Mouse (Mus musculus): ENCODE results near the gene Gclc. TPM values are rescaled to one million over a fixed set of nuclear protein-coding genes. Genes with fewer than 3 reads are reported as not detected.

Gclc gene
- polyA plus RNA-seq, 1 experiment from 2014 or later = 24.5 TPM

GRCm38 (mm10) chr9:77770909-77771308 lies 16.6 kb downstream of the Gclc start:
- Histone ChIP-seq H3K27me3 (ENCODE audit: control insufficient read depth, insufficient read depth, low read length) (no peaks in the 10 kb centered on the region), H3K9me3 (ENCODE audit: control insufficient read depth, low read length) (no peaks in the 10 kb centered on the region), H3K36me3 (ENCODE audit: control insufficient read depth, insufficient read depth, low read length) (no peaks in the 10 kb centered on the region; the same call in 1 of the 2 replicates), H3K9ac (replicated peaks; ENCODE audit: low read length) (no peak overlapping the region), H3K27ac (replicated peaks; ENCODE audit: low read depth, low read length) (peak overlapping the region; percentile 14; the same call in 1 of the 2 replicates), H3K4me1 (ENCODE audit: control insufficient read depth, insufficient read depth, low read length) (peaks cover 24% of the 10 kb centered on the region), H3K4me2 (ENCODE audit: low read length) (peak overlapping the region; percentile 21), H3K4me3 (replicated peaks; ENCODE audit: low read depth, low read length) (no peak overlapping the region)
- ATAC-seq (ENCODE audit: low FRiP score, low TSS enrichment) (no peak), DNase-seq (peak; percentile 20)
- WGBS = 26% methylated on average over 6 of the region's 6 CpGs

GRCm38 (mm10) chr9:77771330-77771729 lies 17.0 kb downstream of the Gclc start:
- Histone ChIP-seq H3K36me3 (ENCODE audit: control insufficient read depth, insufficient read depth, low read length) (peaks cover 4% of the 10 kb centered on the region; the same call in 1 of the 2 replicates), H3K4me1 (ENCODE audit: control insufficient read depth, insufficient read depth, low read length) (peaks cover 24% of the 10 kb centered on the region), H3K9ac (replicated peaks; ENCODE audit: low read length) (peak overlapping the region; percentile 31; the same call in 1 of the 2 replicates), H3K4me2 (ENCODE audit: low read length) (peak overlapping the region; percentile 21), H3K4me3 (replicated peaks; ENCODE audit: low read depth, low read length) (no peak overlapping the region), H3K27ac (replicated peaks; ENCODE audit: low read depth, low read length) (peak overlapping the region; percentile 14; the same call in 1 of the 2 replicates), H3K27me3 (ENCODE audit: control insufficient read depth, insufficient read depth, low read length) (no peaks in the 10 kb centered on the region), H3K9me3 (ENCODE audit: control insufficient read depth, low read length) (no peaks in the 10 kb centered on the region)
- 61% methylated on average over 5 of the region's 5 CpGs for WGBS
- DNase-seq (peak; percentile 58), ATAC-seq (ENCODE audit: low FRiP score, low TSS enrichment) (no peak)

- H3K4me2 ChIP-seq (ENCODE audit: low read length) = peak overlapping the region; percentile 21
- no peak overlapping the region for H3K4me3 ChIP-seq (replicated peaks; ENCODE audit: low read depth, low read length)
- H3K9me3 ChIP-seq (ENCODE audit: control insufficient read depth, low read length) = no peaks in the 10 kb centered on the region
- 17% methylated on average over 10 of the region's 10 CpGs for WGBS
- DNase-seq (peak; percentile 40), ATAC-seq (ENCODE audit: low FRiP score, low TSS enrichment) (no peak)
- peak overlapping the region; percentile 31 for H3K9ac ChIP-seq (replicated peaks; ENCODE audit: low read length)
- no peaks in the 10 kb centered on the region for H3K27me3 ChIP-seq (ENCODE audit: control insufficient read depth, insufficient read depth, low read length)
- peaks cover 7% of the 10 kb centered on the region; the same call in 1 of the 2 replicates for H3K36me3 ChIP-seq (ENCODE audit: control insufficient read depth, insufficient read depth, low read length)
- H3K4me1 ChIP-seq (ENCODE audit: control insufficient read depth, insufficient read depth, low read length) = peaks cover 24% of the 10 kb centered on the region
- peak overlapping the region; percentile 14; the same call in 1 of the 2 replicates for H3K27ac ChIP-seq (replicated peaks; ENCODE audit: low read depth, low read length)
Measured at GRCm38 (mm10) chr9:77771765-77772383, 17.5 kb downstream of the Gclc start.

GRCm38 (mm10) chr9:77776720-77777515 lies 22.6 kb downstream of the Gclc start:
- 25% methylated on average over 7 of the region's 7 CpGs for WGBS

GRCm38 (mm10) chr9:77777622-77778021 lies 23.3 kb downstream of the Gclc start:
- Histone ChIP-seq H3K9me3 (ENCODE audit: control insufficient read depth, low read length) (no peaks in the 10 kb centered on the region), H3K4me3 (replicated peaks; ENCODE audit: low read depth, low read length) (no peak overlapping the region), H3K36me3 (ENCODE audit: control insufficient read depth, insufficient read depth, low read length) (peaks cover 34% of the 10 kb centered on the region), H3K9ac (replicated peaks; ENCODE audit: low read length) (no peak overlapping the region), H3K27me3 (ENCODE audit: control insufficient read depth, insufficient read depth, low read length) (no peaks in the 10 kb centered on the region), H3K4me1 (ENCODE audit: control insufficient read depth, insufficient read depth, low read length) (0 out of 2 replicates have a peak, but pooled peaks cover 3% of the 10 kb centered on the region), H3K27ac (replicated peaks; ENCODE audit: low read depth, low read length) (no peak overlapping the region), H3K4me2 (ENCODE audit: low read length) (no peak overlapping the region)
- WGBS = 72% methylated on average over 5 of the region's 5 CpGs
- no peak for ATAC-seq (ENCODE audit: low FRiP score, low TSS enrichment)
- DNase-seq = no peak

More at GRCm38 (mm10) chr9:77776720-77777515, 22.6 kb downstream of the Gclc start:
- no peaks in the 10 kb centered on the region for H3K27me3 ChIP-seq (ENCODE audit: control insufficient read depth, insufficient read depth, low read length)
- DNase-seq (no peak), ATAC-seq (ENCODE audit: low FRiP score, low TSS enrichment) (no peak)
- peaks cover 28% of the 10 kb centered on the region for H3K36me3 ChIP-seq (ENCODE audit: control insufficient read depth, insufficient read depth, low read length)
- no peak overlapping the region for H3K4me2 ChIP-seq (ENCODE audit: low read length)
- no peaks in the 10 kb centered on the region for H3K9me3 ChIP-seq (ENCODE audit: control insufficient read depth, low read length)
- no peak overlapping the region for H3K27ac ChIP-seq (replicated peaks; ENCODE audit: low read depth, low read length)
- no peak overlapping the region for H3K4me3 ChIP-seq (replicated peaks; ENCODE audit: low read depth, low read length)
- no peak overlapping the region for H3K9ac ChIP-seq (replicated peaks; ENCODE audit: low read length)
- H3K4me1 ChIP-seq (ENCODE audit: control insufficient read depth, insufficient read depth, low read length) = peaks cover 5% of the 10 kb centered on the region

- DNase-seq = no peak
- WGBS = 92% methylated on average over 4 of the region's 4 CpGs
- peaks cover 34% of the 10 kb centered on the region for H3K36me3 ChIP-seq (ENCODE audit: control insufficient read depth, insufficient read depth, low read length)
Measured at GRCm38 (mm10) chr9:77779711-77780110, 25.4 kb downstream of the Gclc start.

GRCm38 (mm10) chr9:77781453-77782163 lies 27.3 kb downstream of the Gclc start:
- Histone ChIP-seq H3K9me3 (ENCODE audit: control insufficient read depth, low read length) (no peaks in the 10 kb centered on the region), H3K4me2 (ENCODE audit: low read length) (no peak overlapping the region), H3K9ac (replicated peaks; ENCODE audit: low read length) (no peak overlapping the region), H3K4me3 (replicated peaks; ENCODE audit: low read depth, low read length) (no peak overlapping the region), H3K27me3 (ENCODE audit: control insufficient read depth, insufficient read depth, low read length) (no peaks in the 10 kb centered on the region), H3K4me1 (ENCODE audit: control insufficient read depth, insufficient read depth, low read length) (no peaks in the 10 kb centered on the region), H3K36me3 (ENCODE audit: control insufficient read depth, insufficient read depth, low read length) (peaks cover 42% of the 10 kb centered on the region), H3K27ac (replicated peaks; ENCODE audit: low read depth, low read length) (no peak overlapping the region)
- 40% methylated on average over 5 of the region's 5 CpGs for WGBS
- ATAC-seq (ENCODE audit: low FRiP score, low TSS enrichment) = no peak
- DNase-seq = peak; percentile 81

More at GRCm38 (mm10) chr9:77779711-77780110, 25.4 kb downstream of the Gclc start:
- H3K4me3 ChIP-seq (replicated peaks; ENCODE audit: low read depth, low read length) = no peak overlapping the region
- H3K9me3 ChIP-seq (ENCODE audit: control insufficient read depth, low read length) = no peaks in the 10 kb centered on the region
- no peaks in the 10 kb centered on the region for H3K4me1 ChIP-seq (ENCODE audit: control insufficient read depth, insufficient read depth, low read length)
- H3K4me2 ChIP-seq (ENCODE audit: low read length) = no peak overlapping the region
- H3K27ac ChIP-seq (replicated peaks; ENCODE audit: low read depth, low read length) = no peak overlapping the region
- no peaks in the 10 kb centered on the region for H3K27me3 ChIP-seq (ENCODE audit: control insufficient read depth, insufficient read depth, low read length)
- no peak overlapping the region for H3K9ac ChIP-seq (replicated peaks; ENCODE audit: low read length)
- ATAC-seq (ENCODE audit: low FRiP score, low TSS enrichment) = no peak

GRCm38 (mm10) chr9:77782201-77782600 lies 27.9 kb downstream of the Gclc start:
- peaks cover 47% of the 10 kb centered on the region for H3K36me3 ChIP-seq (ENCODE audit: control insufficient read depth, insufficient read depth, low read length)
- DNase-seq = no peak
- H3K27me3 ChIP-seq (ENCODE audit: control insufficient read depth, insufficient read depth, low read length) = no peaks in the 10 kb centered on the region
- no peak overlapping the region for H3K9ac ChIP-seq (replicated peaks; ENCODE audit: low read length)
- no peaks in the 10 kb centered on the region for H3K9me3 ChIP-seq (ENCODE audit: control insufficient read depth, low read length)
- no peaks in the 10 kb centered on the region for H3K4me1 ChIP-seq (ENCODE audit: control insufficient read depth, insufficient read depth, low read length)
- ATAC-seq (ENCODE audit: low FRiP score, low TSS enrichment) = no peak
- no peak overlapping the region for H3K4me2 ChIP-seq (ENCODE audit: low read length)
- no peak overlapping the region for H3K4me3 ChIP-seq (replicated peaks; ENCODE audit: low read depth, low read length)
- no peak overlapping the region for H3K27ac ChIP-seq (replicated peaks; ENCODE audit: low read depth, low read length)
- 65% methylated on average over 4 of the region's 4 CpGs for WGBS

All from midbrain, embryonic 14.5 days (tissue).